Mouse (Mus musculus) layer of hippocampus, postnatal 10 days (tissue): ENCODE measurements around the gene Adra2b. TPM values are rescaled to one million over a fixed set of nuclear protein-coding genes. Genes with fewer than 3 reads are reported as not detected.

Experiments
- DNase-seq, 2 experiments: peaks; one replicate each; pipeline ENCODE4 v3.0.0; 2021; ENCODE audit warnings: low spot score in 2 of 2
- total RNA-seq, 2 experiments: library from RNA; stranded (reverse); gene quantifications; 2 replicates each; pipeline ENCODE4 v1.2.3; 2021

Gene Adra2b
- total RNA-seq, 2 experiments from 2014 or later, result 0.23 to 0.29 TPM

- no peak for DNase-seq
Measured at GRCm38 (mm10) chr2:127338833-127339232, 24.2 kb upstream of the Adra2b start.

DNA sequence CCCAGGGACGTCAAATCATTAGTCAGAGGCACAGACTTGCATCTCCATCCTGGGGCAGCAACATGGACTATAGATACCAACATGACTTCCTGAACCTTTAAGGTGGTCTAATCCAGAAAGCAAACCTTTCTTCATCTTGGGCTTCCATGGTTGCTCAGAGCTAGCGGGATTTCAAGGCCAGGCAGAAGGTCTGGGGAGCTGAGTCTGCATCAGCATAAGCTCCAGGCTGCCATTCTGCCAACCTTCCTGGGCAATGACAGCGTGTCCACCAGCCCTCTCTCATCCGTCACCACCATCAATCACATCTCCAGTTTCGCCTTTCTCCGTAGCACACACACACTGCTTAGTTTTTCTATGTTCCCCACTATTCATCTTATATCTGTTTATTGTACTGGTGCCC lies 23.7 kb upstream of the Adra2b start:
- DNase-seq, result no peak

DNA sequence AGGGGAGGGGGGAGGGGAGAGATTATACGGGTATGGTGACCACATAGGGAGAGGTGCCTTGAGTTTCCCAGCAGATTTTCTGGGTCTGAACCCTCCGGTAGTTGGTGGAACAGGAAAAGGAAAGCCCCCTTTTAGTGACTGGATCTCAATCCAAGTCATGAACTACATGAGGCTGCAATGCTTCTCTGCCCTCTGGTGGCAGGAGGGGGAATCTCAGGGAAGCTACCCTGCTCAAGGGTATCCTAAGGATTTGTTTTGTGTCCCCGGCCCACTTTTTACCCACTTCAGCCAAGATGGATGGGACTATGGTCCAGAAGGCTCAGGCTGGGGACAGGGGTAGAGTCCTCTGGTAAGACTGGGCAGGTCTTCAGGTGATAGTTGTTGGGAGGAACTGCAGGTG lies 21.8 kb upstream of the Adra2b start:
- peak; percentile 58 to 64 for DNase-seq

DNA sequence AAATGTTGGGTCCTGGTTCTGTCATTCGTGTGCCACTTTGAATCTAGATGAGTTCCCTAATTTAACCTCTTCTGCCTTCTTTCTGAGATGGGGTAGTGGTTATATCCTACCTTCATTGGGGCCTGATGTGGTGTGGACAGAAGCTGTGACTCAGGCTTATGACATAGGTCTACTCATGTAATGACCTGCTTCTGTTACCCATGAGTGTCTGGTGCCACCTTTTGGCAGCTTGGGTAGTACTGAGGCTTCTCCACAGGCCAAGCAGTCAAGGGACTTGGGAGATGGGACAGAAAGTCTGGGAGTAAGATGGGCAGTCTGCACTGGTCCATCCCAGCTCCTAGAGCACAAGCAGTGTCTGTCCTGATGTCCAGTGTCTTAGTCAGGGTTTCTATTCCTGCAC lies 16.7 kb upstream of the Adra2b start:
- DNase-seq, result no peak

DNA sequence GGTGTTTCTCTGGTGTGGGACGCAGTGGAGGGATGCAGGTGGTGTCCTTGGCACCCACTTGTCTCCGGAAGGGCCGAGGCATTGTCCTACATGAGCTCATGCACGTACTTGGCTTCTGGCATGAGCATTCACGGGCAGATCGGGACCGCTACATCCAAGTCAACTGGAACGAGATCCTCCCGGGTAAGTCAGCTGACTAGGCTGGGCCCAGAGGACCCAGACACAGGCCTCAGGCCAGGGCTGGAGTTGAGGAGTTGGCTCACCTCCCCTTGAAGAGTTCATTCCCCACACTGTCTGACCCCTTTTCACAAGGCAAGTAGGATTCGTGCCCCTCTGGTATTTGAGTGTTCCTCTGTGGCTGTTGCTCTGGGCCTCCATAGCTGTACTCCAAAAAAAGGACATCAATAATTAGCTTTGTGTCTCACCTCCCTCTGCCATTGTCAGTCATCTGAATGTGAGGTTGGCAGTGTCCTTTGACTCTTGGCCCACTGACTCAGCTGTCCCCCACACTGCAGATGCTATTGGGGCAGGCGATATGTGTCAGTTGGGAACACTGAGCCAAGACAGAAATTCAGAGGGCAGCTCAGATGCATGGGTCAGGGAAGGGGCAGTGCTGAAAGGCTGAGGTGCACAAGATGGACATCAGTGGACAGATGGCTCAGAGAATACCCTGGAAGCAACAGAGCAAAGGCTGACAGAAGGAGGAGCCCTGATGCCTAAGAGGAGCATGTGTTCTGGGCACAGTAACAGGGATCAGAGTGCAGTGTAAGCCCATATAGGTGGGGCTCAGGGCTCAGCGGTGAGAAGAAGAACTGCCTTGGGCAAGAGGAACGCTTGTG lies 15.6 kb upstream of the Adra2b start:
- no peak for DNase-seq

DNA sequence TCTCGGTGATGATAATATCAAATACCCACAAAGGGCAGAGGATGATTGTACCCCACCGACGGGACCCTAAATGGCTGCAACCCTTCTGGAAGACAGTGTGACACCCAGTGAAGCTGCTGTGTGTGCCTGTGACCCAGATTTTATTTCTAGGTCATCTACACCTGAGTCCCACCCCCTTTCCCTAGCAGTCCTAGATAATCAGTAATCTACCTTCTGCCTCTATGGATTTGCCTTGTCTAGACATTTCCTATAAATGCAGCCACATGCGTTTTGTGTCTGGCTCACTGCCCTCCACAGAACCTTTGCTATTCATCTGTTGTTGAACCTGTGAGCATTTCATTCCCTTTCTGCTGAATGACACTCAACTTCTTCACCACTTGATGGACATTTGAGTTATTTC lies 9.1 kb upstream of the Adra2b start:
- no peak for DNase-seq

DNA sequence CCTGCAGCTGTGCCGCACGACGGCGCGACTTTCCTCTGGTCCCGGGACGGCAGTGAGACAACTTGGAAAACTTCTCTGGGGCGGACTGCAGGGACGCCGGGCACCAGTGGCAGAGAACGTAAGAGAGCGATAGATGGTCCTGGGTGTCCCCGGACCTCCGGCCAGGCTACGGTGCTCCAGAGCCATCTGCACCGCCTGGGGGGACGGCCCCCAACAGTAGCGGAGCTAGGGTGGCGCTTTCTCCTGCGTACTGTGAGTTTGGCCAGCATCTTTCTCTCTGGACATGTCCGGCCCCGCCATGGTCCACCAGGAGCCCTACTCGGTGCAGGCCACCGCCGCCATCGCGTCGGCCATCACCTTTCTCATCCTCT lies 259 bp downstream of the Adra2b start:
- no peak for DNase-seq

DNA sequence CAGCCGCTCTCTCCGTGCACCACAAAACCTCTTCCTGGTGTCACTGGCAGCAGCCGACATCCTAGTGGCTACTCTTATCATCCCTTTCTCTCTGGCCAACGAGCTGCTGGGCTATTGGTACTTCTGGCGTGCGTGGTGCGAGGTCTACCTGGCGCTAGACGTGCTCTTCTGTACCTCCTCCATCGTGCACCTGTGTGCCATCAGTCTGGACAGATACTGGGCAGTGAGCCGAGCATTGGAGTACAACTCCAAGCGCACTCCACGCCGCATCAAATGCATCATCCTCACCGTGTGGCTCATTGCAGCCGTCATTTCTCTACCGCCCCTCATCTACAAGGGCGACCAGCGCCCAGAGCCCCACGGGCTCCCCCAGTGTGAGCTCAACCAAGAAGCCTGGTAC lies 688 bp downstream of the Adra2b start:
- DNase-seq, result no peak

- DNase-seq, result no peak
Measured at GRCm38 (mm10) chr2:127364452-127364851, 1.4 kb downstream of the Adra2b start.

DNA sequence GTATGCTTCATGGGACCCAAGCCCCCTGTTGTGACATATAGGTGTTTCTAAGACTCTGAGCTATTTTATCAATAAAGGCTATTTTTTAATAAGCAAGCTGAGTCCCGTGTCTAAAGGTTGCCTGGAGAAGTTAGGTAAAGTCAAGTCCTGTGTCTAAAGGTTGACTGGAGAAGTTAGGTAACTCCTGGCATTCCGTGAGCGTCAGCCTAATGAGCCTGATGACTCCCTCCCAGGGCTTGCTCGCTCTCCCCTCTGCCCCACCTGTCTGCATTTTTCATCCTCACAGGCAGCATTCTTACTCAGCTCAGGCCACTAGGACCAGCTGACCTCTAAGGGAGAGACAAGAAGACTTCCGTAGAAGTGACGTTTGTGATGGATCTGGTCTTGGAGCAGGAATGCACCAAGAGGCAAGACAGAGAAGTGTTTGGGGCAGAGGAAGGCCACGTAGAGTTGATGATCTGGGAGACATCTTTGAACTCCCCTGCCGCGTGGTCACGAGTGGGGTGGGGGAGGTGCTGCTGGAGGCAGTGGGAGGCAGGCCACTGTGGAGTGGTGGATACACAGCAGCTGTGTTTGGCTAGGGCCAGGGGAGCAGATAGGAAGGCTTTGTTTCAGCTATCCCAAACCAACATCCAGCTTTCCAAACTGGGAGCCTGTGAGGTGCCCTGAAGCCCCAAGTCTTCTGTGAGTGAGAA lies 4.3 kb downstream of the Adra2b start:
- no peak for DNase-seq

- DNase-seq, result no peak
Measured at GRCm38 (mm10) chr2:127369703-127370376, 6.8 kb downstream of the Adra2b start.

- no peak for DNase-seq
Measured at GRCm38 (mm10) chr2:127370561-127371483, 7.8 kb downstream of the Adra2b start.

DNA sequence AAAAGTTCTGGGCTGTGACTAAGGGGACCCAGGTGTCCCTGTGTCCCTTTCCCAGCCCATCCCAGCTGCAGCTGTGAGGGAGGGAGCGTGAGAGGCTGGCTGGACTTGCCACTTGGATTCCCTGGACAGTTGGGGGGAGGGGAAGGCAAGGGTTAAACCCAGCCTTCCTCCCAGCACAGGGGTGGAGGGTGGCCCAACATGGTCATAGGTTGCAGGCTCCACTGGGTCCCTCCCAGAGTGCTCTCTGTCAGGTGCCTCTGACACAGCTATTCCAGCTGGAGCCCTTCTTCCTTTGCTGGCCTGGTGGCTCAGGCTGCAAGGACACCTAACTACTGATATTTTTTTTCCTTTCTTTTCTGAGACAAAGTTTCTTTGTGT lies 8.5 kb downstream of the Adra2b start:
- DNase-seq, result no peak

- no peak for DNase-seq
Measured at GRCm38 (mm10) chr2:127372082-127372481, 9.1 kb downstream of the Adra2b start.

DNA sequence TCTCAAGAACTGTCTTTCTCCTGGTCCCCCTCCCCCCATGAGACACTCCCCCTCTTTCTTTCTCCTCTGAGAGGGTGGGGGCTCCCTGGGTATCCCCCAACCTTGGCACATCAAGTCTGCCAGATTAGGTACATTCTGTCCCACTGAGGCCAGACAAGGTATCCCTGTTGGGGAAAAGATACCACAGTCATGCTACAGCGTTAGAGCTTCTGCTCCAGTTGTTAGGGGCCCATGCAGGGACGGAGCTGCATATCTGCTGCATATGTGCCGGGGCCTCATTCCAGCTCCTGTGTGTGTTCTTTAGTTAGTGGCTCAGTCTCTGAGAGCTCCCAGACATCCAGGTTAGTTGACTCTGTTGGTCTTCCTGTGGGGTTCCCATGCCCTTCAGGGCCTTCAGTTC lies 11.1 kb downstream of the Adra2b start:
- DNase-seq, result no peak

GRCm38 (mm10) chr2:127375087-127375486 lies 12.1 kb downstream of the Adra2b start:
- no peak for DNase-seq

DNA sequence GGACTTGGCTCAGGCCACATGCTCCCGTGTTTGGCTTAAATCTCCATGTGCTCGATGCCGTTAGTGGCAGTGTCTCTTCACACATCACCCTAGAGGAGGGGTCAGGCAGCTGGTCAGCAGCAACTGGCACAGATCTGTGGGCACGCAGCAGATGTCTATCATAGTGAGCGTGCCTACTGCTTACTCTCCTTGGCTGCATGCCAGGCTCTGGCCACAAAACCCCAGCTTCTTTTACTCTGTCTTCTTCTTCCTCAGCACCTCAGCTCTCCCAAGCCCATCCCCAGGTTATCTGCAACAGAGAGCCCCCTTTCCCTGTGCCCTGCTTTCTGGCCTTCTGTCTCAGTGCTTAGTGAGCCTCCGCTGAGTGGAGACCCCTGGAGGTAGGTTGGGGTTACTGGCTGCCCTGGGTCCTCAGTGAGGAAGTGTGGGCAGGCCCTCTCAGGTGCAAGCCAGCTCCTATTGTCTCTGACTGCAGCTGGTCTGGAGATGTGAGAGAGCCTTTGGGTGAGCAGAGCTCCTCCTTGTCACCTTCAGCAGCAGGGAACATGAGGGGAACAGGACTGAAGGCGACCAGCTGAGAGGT lies 12.8 kb downstream of the Adra2b start:
- peak in 1 of 2 experiments; percentile 26 for DNase-seq

GRCm38 (mm10) chr2:127376423-127377051 lies 13.5 kb downstream of the Adra2b start:
- no peak for DNase-seq

GRCm38 (mm10) chr2:127377942-127378610 lies 15.1 kb downstream of the Adra2b start:
- DNase-seq, result peak; percentile 18 to 20

- DNase-seq, result no peak
Measured at GRCm38 (mm10) chr2:127378611-127378990, 15.6 kb downstream of the Adra2b start.
